Mouse (Mus musculus) granulocyte monocyte progenitor cell, adult 5-6 weeks (primary cell): ENCODE data around the gene Cradd. TPM values are rescaled to one million over a fixed set of nuclear protein-coding genes. Genes with fewer than 3 reads are reported as not detected.

Experiments used
- ATAC-seq: replicated peaks from 2 replicates; pipeline ENCODE4 v1.8.0; 2016; ENCODE audit warnings: mild to moderate bottlenecking, moderate TSS enrichment, inconsistent platforms; ENCODE audit not compliant: poor library complexity, severe bottlenecking
- total RNA-seq, 2 experiments: library from RNA; stranded (forward) in 1 of 2; stranded (reverse) in 1 of 2; fragments of 200-712, 200-1000 nt in 1 of 2; fragments of >200 nt in 1 of 2; fragmentation: Nextera tagmentation in 1 of 2; gene quantifications; 2 replicates each; pipeline ENCODE4 v1.2.3; 2014 to 2017

Cradd gene
- total RNA-seq, 2 experiments from 2014 or later, result 3.3 to 15.5 TPM

DNA sequence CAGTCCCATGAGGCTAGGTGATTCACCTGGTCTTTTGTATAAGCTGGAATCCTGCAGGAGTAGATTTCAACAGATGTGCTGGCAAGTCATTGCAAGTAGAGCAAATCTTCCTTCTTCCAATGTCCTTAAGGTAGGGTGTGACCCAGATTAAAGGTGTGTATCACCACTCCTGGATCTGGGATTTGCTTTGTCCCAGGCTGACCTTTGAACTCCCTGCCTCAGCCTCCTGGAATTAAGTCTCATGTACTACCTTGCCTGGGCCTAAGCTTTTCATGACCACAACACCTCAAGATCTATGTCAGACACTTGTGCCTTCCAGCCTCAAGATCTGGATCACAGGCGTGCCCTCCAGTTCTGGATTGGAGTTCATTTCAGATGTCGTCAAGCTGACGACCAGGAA lies 41.9 kb downstream of the Cradd start:
- ATAC-seq, result no peak

DNA sequence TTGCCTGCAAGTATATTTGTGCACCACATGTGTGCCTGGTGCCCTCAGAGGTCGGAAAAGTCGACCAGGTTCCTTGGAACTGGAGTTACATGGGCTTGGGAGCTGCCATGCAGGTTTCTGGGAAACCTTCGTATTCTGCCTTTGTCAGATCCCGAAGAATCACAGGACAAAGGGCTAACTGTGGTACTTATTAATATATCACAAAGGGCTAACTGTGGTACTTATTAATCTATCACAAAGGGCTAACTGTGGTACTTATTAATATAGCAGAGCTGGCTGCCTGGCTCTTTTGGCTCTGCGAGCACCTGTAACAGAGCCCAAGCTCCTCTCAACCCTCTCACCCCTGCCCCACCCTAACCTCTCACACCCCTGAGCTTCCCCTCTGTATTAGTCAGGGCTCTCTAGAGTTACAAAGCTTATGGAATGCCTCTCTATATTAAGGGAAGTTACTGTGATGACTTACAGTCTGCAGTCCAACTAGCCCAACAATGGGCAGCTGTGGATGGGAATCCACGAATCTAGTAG lies 42.4 kb downstream of the Cradd start:
- ATAC-seq, result no peak

DNA sequence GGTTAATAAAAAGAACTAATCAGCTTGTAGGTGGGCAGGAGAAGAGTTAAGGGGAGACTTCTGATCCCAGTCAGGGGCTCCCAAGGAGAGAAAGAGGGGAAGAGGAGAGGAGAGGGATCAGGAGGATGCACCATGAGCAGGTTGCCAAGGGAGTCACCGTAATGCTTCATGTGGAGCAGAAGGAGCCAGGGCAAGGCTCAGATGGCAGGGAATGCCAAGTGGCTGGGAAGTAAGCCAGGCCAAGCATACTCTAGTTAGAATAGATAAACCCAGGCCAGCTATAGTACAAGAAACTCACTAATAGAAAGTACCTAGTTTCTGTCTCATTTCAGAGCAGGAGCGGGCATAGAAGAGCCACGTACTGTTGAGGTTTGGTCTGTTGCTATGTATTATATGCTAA lies 43.6 kb downstream of the Cradd start:
- ATAC-seq, result no peak

DNA sequence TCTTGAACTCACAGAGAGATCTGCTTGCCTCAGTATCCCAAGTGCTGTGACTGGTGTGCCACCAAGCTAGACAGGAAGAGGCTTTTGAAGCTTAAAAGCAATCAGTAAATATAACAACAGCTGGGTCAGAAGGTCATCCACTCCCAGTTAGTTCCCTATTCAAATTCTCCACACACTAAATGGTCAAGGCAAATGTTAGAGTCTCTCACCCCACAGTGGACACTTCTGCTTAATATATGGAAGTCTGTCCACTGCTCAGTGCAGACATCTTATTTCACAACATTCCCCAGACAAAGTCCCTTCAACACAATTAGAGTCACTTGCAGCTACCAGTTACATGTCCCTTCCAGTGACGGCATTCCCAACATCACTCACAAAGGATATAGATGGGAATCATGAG lies 44.5 kb downstream of the Cradd start:
- ATAC-seq, result peak; percentile 55

DNA sequence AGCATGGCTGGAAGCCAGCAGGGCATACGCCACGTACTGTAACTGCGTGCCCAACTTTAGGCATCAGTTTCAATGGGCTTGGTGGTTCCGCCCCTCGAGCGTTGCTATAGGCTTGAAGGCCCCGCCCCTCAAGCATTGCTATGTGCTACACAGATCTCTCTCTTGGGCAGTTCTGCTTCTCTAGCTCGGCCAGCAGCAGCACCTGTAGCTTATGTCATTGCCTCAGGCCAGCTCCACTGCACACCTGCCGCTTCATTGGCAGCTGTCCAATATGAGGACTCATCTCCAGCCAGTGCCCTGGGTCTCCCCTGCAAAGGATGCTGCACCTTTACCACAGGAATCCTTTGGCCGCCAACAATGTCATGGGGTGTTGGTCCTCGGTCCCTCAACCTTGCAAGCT lies 45.8 kb downstream of the Cradd start:
- no peak for ATAC-seq

DNA sequence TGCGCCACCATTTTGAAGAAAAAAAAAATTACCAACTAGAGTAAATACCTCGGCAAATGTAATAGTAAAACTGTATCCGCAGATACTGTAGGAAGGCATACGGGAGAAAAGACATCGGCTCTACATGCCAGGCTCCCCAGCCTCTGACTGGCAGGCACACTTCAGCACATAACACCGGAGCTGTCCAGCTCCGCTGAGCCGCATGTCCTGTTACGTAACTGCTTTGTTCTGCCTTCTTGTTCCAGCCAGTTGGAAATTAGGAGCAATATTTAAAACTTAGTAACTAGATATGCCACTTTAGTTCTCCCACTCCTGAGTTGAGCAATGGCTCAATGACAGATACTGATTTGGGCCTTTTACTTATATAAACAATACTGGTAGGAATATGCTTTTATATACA lies 48.4 kb downstream of the Cradd start:
- no peak for ATAC-seq

DNA sequence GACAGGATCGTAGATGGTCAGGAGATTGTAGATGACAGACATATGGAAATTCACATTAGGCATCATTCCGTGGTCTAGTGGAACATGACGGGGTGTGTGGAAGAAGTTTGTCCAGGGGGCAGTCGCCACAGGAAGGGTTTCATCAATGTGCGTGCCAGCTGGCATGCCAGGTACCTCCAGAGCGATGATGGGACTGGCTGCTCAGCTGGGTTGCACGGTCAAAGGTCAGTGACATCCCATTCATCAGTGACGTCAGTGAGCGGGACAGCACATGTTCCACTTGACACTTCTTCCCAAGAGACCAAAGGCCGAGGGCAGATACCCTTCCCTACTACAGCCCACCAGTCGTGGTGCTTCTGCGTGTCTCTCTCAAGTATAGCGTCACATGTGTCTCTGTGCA lies 50.7 kb downstream of the Cradd start:
- no peak for ATAC-seq

DNA sequence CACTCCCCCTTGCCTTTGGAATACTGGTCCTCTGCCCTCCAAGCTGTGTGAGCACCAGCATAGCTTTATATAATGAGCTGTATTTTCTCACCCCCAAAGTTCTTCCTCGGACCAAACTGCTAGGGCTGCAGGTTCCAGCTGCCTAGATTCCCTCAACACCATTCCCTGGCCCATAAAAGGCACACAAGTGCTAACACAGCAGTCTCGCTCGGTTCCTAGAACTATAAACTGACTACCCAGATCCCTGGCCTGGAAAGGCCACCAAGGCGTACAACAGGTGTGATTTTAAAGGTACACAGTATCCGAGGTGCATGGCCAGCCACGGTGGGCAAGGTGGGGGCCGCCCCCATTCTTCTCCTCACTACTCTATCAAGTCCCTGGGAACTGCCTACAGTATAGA lies 54.8 kb downstream of the Cradd start:
- ATAC-seq, result no peak

DNA sequence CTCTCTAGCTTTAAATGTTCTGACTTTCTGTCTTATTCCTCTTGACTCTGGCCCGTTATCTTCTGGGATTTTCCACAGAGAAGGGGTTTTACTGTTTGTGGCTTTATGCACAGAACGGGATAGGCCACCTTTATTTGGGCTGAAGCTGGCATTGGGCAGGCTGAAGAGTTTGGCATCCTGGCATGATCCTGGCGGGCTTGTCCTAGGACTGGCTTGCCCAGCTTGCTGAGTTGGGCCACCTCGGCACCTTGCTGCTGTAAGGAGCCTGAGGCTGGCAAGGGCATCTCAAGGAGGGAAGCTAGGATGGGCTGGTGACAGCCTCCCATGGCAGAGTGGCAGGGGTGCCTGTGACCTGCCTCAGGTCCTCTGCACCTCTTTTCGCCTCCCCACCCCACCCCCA lies 55.6 kb downstream of the Cradd start:
- no peak for ATAC-seq

DNA sequence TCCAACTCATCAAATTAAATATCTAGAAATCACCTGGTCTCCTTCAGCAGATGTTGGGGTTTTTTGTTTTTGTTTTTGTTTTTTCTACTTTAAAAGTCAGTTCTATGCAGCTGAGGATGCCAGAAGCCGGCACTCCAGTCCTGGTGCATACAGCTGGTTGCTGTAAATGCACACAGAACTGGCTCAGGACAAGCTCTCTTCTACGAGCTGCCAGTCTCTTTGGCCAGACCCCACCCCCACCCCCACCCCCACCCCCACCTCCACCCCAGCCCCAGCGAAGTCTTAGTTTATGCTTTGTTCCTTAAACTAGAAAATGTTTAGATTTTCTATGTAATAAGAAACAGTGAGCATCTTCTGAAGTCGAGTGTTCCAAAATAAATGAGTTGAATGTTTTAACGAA lies 57.0 kb downstream of the Cradd start:
- no peak for ATAC-seq

DNA sequence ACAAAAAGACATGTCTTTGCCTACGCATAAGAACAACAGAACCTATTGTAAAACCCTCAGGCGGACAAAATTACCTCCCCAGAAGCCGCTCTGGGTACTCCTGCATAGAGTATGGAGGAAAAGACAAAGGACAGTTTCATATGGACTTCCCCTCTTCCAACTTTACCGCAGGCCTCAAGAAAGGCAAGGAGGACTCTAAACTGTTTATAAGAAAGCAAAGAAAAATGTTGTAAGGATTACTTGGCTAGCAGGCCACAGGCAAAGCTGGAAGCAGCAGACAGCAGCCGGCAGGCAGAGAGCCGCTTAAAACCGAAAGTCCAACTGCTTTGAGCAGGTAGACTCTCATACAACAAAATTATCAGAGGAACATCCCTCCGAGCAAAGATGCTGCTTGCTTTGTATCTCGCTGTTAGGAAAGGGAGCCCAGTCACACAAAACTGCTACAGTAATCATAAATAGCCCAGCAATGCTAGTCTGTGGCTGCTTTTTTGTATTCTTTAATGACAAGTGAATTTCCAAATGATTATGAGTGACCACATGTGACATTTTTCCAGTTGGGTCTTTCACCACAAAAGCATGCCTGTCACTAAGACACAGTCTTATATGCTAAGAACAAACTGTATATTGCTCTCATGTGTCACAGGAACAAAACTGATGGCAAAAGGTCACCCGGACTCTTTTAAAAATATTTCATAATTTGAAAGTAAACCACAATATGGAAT lies 57.7 kb downstream of the Cradd start:
- peak; percentile 18; the same call in 1 of the 2 replicates for ATAC-seq

DNA sequence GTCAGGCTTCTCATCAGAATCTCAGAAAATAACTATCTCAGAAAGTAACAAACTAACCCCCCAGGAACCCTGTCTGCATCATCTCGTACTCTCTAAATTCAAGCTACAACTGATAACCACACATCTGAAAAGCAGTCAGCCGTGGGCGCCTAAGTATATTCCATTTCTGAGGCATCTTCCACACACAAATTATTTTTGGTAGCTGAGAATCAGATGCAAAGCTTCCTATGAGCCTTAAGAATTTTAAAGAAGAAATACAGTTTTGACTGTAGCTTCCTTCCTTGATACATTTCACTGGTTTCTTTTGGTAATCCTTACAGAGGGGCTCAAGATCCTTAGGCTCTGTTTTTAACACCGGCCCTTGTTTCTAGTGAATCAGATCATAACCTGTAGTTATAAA lies 58.4 kb downstream of the Cradd start:
- ATAC-seq, result no peak

DNA sequence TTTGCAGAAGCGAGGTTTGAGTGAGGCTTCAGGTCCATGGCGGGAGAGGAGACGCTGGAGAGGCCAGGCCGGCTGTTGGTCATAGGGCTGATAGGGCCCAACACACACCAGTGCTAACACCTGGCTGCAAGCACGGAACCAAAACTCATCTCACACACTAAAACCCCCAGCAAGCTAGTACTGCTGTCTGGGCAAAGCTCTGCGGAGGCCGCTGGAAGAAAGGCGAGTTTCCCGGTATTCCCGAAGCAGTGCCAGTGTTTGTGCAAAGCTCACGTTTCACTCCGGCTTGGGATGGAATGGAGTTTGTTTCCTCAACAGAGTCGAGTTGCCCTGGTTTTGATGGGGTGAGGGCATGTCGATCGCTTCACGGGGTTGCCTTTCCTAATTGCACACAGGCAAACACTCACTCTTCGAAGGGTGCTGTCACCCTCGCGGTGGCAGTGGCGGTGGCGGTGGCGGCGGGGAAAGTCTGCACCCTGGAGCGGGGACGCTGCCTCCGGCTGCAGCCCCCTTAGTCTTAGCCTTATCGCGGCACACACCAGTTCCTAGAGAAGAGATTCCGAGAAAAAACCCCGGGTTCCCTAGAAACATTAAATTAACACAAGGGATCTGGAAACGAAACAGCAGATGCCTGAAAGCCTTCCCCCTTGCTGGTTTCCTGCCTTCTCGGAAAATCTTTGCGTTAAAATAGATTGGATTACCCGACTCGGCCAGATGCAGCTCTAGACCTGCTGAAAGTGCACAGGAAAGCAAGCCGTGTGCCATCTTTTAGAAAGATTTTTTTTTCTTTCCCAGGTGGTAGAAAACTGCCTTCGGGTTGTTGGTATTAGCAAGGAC lies 59.2 kb downstream of the Cradd start:
- ATAC-seq, result peak; percentile 63

DNA sequence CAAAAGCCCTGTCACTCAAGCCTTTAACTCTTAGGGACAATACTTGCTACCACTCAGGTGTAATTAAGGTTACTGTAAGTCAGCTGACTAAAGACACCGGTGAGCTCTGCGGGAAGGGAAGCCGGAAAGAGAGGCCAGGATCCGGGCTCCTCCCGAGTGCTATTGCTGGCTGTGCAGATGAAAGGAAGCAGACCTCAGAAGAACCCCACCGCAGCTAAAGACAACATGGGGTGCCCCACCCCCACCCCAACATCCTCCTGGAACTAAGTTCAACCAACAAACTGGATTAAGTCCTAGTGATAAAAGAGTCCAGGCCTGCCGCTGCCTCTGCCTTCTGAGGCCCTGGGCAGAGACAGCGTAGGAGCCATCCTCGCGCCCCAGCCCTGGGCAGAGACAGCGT lies 61.5 kb downstream of the Cradd start:
- ATAC-seq, result no peak

DNA sequence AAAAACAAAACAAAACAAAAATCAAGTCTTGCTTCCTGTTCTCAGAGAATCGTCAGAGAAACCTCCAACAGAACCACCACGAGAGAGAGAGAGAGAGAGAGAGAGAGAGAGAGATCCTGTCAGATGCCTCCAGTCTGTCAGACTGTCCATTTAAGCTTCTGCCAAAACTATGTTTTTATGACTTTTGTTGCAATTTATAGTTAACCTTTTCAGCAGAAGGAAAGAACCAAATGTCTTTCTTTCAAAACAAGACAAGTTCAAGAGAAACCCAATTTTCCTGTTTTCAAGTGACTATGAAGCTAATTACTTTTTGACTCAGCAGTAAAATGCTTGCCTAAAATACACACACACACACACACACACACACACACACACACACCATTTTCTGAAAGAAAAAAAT lies 62.7 kb downstream of the Cradd start:
- ATAC-seq, result no peak

DNA sequence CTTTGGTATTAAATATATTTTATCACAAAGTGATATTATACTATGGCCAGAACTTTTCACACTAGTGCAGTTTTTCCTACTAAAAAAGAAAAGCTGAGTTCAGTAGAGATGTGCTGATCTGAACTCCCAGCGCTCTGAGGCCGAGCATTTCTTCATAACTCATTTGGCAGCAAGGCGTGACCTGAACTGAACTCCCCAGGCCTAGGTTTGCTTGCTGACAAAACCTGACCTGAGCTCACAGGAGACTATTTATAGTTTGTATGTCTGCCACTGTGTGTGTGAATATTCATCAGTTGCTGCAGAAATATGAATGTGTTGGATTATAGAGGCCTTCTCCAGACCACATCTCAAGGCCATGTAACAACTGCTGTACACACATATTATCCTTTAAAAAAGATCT lies 63.5 kb downstream of the Cradd start:
- no peak for ATAC-seq

DNA sequence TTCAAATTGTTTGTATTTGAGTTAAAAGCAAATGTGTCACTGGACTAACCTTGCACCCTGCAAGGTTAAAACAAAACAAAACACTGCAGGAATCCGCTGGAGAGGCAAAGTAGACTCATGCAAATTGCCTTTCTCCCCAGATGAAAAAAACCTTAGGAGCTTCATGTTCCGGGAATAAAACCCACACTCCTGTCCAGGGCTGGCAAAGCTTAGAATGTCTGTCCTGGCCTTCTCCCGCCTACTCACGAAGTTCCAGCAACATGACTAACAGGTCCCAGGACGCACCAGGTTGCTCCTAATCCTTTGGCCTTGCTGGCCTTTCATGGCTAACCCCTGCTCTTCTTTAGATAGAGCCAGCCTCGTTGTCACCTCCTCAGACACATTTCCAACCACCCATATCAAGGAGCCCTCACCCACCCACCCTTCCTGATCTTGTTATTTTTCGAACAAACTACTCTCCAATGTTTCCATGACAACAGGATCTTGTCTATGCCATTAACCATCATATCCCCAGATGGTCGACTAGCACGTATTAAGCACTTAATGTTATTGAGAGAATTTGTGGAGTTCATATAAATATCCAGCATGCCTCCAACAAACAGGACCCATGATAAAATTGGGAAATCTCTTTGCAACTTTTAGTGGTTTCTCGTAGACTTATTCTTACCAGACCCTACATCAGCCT lies 65.3 kb downstream of the Cradd start:
- no peak for ATAC-seq

DNA sequence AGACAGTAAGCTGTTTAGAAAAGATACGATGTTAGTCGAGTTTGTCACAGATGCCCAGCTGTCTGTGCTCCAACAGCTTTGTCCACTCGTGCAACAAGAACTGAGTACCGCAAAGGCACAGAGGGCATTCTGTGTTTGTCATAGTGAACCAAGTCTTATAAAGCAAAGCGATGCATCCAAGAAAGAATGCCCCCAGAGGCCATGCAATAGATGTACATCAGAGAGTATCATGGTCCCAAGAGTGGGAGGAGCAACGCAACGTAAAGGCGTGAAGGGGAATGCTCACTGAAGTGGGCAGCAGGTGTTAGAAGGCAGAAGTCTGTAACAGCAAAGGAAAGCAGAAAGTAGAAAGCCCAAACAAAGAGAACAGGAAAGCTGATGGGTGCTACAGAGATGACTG lies 66.0 kb downstream of the Cradd start:
- no peak for ATAC-seq

DNA sequence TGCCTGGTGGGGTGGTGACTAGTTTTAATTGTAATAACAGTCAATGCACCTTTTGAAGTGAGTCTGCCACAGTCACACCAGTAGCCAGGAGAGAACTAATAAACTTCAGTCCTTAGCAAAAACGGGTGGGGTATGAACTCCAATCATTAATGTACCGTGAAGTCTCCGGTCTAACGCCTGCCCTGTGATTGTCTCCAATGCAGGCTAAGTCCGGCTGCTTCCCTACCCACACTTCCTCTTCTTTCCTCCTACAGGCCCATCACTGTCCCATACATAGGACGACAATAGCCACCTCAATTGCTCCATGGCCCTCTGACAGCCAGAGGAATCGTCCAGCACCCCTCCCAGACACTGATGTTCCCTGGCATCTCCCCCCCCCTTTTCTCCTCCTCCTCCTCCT lies 67.8 kb downstream of the Cradd start:
- ATAC-seq, result peak; percentile 20; the same call in 1 of the 2 replicates

DNA sequence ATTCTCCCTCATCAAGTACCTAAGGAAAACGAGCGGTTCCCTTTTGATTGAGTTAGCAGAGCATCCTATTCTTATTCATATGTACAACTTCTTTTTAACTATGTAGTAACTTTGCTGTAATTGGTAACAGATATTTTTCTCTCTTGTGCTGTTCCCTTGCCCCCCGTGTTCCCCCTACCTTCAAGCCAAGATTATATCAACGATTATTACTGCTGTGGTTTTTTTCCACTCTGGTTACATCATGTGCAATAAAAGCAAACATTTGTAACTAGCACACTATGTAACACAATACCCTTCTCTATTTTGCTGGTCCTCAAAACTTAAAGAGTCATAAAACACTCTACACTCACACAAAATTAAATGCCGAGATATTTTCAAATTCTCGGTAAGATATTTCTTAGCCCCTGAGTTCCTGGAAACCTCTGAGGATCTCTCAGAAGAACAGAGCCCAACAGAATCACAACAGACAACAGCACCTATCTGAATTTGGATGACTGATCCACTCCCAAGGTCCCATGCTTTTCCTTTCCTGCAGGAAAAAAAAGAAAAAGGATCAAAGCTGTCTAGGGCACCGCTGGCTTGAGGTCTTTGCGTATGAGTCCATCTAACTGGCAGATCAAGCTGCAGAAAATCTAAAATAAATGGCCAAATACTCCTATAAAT lies 68.8 kb downstream of the Cradd start:
- ATAC-seq, result no peak
